Mouse (Mus musculus) Patski (cell line): ENCODE results near the gene Esrp2. TPM values are rescaled to one million over a fixed set of nuclear protein-coding genes. Genes with fewer than 3 reads are reported as not detected.

Experiments used
- ATAC-seq: fragments of 100-300 bp; one replicate; pipeline ENCODE4 v1.8.0; 2021
- CTCF ChIA-PET: fragments of 350-600 bp; sonication (Branson Sonifier 250); formaldehyde crosslinking; loops from one replicate; lab custom pipeline; 2022; ENCODE audit warnings: inconsistent platforms; lab: Charles Lee
- POLR2A ChIA-PET: fragments of 350-600 bp; sonication (Branson Sonifier 250); formaldehyde crosslinking; loops from one replicate; lab custom pipeline; 2022; ENCODE audit warnings: antibody characterized with exemption, inconsistent platforms; lab: Charles Lee
- DNase-seq: peaks from one replicate; pipeline ENCODE4 v3.0.0-alpha.2; 2011; ENCODE audit warnings: low read depth, low spot score
- H3K27me3 ChIP-seq: fragments of 371-371 bp; one replicate; pipeline ENCODE4 v1.5.1; 2021
- CTCF ChIP-seq: fragments of 100-300 bp; IDR thresholded peaks from one replicate; pipeline ENCODE4 v1.5.1; 2021
- in situ Hi-C: fragments of 300-500 bp; cut with MboI; formaldehyde crosslinking; loops from 3 replicates; pipeline ENCODE4 v1.11.1; 2018; ENCODE audit warnings: low pct_unique_long_range_greater_than_20kb, mixed read lengths
- polyA plus RNA-seq: library from polyadenylated mRNA; unstranded; gene quantifications from one replicate; pipeline ENCODE4 v1.2.3, GENCODE M21; 2021

Esrp2 gene
- polyA plus RNA-seq, 1 experiment from 2014 or later: 3.3 TPM

- H3K27me3 ChIP-seq: no peaks in the 10 kb centered on the region
- no peak for TF ChIP-seq CTCF
- CTCF ChIA-PET: interaction anchor here (0.9 to 1.9 kb wide), 5 partner anchors 12 to 29 kb away, joined by 3 to 5 read pairs (median 4); no protein-coding TSS in a partner anchor
- in situ Hi-C loops: no loop called here
- POLR2A ChIA-PET: interaction anchor here (0.6 to 2.1 kb wide), 8 partner anchors 16 to 245 kb away, joined by 3 to 13 read pairs (median 4); partner anchors contain the start of gene Pla2g15
- DNase-seq: no peak
- peak; percentile 41 for ATAC-seq
Observed at GRCm38 (mm10) chr8:106169017-106169933, 32.5 kb upstream of the Esrp2 start.

DNA sequence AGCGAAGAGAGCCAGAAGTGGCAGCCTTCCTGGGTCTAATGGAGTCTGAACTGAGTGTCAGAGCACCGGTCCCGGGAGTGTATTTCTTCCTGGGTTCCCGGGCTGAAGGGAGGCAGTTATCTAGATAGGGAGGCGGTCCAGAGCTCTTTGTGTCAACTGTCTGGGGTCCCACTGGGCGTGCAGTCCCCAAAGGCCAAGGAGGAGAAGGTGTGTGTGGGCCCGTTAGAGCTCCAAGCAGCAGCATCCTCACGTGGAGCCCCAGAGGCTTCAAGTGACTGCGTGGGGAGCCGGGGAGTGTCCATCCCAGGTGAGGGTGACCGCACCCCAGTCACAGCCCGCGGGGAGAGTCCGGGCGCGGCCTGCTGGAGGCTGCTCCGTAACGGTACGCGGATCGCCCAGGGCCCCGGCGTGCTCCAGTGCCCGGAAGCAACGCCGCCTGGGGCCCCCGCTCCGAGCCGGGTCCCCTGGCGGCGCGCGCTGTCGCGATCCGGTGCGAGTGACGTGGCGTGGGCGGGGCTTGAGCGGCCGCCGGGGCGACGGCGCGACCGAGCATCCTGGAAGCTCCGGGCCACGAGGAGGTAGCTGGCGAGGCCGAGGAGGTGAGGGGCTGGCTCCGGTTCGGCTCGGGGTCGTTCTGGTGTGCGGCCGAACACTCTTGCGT lies 31.7 kb upstream of the Esrp2 start, which contains the start of gene Slc7a6:
Gene Slc7a6 (plus strand): TSS at position 502 of the 661 bp plus-strand sequence.
- DNase-seq (no peak), ATAC-seq (peak; percentile 75)
- TF ChIP-seq CTCF: no peak
- ChIA-PET POLR2A (interaction anchor here (0.8 to 2.1 kb wide), 5 partner anchors 17 to 30 kb away, joined by 3 to 13 read pairs (median 4); partner anchors contain the start of gene Pla2g15), CTCF (interaction anchor here (0.9 to 1.7 kb wide), 3 partner anchors 12 to 30 kb away, joined by 3 to 5 read pairs (median 4); no protein-coding TSS in a partner anchor)
- H3K27me3 ChIP-seq: no peaks in the 10 kb centered on the region
- in situ Hi-C loops: no loop called here

DNA sequence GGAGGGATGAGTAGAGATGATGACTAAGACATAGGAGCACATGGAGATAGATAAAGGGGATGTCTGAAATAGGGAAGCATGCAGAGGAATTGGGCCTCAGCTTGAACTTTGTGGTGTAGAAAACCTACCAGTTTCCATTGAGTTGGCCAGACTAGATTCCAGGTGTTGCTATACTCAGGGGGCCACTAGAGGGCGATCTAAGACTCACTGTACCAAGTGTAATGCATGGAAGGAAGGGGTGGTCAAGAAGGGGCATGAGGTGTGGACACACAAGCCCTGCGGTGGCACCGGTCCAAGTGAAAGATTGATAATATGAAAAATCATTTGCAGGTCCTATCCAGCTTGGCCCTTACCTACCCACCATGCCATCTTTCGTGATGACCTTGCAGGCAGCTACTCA lies 28.7 kb upstream of the Esrp2 start:
- in situ Hi-C loops: no loop called here
- POLR2A ChIA-PET: interaction anchor here (1.0 to 2.0 kb wide), 4 partner anchors 15 to 38 kb away, joined by 3 to 13 read pairs (median 3); partner anchors contain the start of gene Pla2g15
- CTCF ChIA-PET: interaction anchor here (0.7 to 6.3 kb wide), 20 partner anchors 8 to 79 kb away, joined by 3 to 116 read pairs (median 6); no protein-coding TSS in a partner anchor
- ATAC-seq: no peak
- no peaks in the 10 kb centered on the region for H3K27me3 ChIP-seq
- no peak for TF ChIP-seq CTCF
- no peak for DNase-seq

- no peak for ATAC-seq
Observed at GRCm38 (mm10) chr8:106163251-106163650, 26.5 kb upstream of the Esrp2 start.

DNA sequence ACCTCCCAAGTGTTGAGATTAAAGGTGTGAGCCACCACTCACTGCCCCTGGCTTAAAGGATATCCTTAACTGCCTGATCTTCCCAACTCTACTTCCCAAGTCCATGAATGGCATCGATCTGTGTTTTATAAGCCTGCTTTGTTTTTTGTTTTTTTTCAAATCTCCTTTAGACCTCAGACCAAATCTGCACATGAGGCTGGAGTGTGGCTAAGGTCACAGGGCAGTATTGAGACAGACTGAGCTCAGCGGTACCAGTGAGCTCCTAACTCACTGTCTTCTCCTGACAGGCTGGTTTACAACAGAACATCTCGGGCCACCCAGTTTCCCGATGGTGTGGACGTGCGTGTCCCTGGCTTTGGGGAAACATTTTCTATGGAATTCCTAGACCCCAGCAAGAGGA lies 23.1 kb upstream of the Esrp2 start:
- no peaks in the 10 kb centered on the region for H3K27me3 ChIP-seq
- no peak for TF ChIP-seq CTCF
- ChIA-PET POLR2A (interaction anchor here (0.7 kb wide), 1 partner anchor 95 kb away, joined by 3 read pairs; no protein-coding TSS in a partner anchor), CTCF (interaction anchor here (1.0 to 1.3 kb wide), 2 partner anchors 16 to 44 kb away, joined by 3 read pairs; no protein-coding TSS in a partner anchor)
- DNase-seq (no peak), ATAC-seq (no peak)
- in situ Hi-C loops: loop anchor here (5.0 kb wide), 1 partner anchor 37 kb away; no protein-coding TSS in a partner anchor

More at GRCm38 (mm10) chr8:106163251-106163650, 26.5 kb upstream of the Esrp2 start:
- ChIA-PET POLR2A (interaction anchor here (0.6 to 2.1 kb wide), 5 partner anchors 11 to 460 kb away, joined by 3 to 8 read pairs (median 4); partner anchors contain the start of gene Pla2g15), CTCF (interaction anchor here (1.1 to 6.3 kb wide), 6 partner anchors 11 to 45 kb away, joined by 3 to 116 read pairs (median 6); no protein-coding TSS in a partner anchor)
- H3K27me3 ChIP-seq: no peaks in the 10 kb centered on the region
- no peak for DNase-seq
- in situ Hi-C loops: no loop called here
- no peak for TF ChIP-seq CTCF

DNA sequence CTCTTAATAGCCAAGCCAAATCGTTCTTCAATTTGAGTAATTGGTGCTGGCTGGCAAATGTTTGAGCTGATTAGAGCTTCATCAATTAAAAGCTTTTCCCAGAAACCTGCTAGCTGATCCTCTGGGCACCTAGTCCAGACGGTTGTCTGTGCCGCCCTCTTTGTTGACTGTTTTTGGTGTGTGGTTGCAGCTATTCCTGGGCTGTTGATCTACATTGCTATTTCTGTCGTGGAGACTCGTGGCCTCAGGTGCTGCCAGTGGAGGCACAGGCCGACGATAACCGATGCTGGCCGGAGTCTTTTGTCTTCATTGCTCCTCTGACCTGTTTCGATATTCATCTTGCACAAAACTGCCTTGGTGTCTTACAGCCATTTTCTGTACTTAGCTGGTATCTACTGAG lies 21.6 kb upstream of the Esrp2 start:
- POLR2A ChIA-PET: interaction anchor here (0.6 kb wide), 1 partner anchor 10 kb away, joined by 3 read pairs; no protein-coding TSS in a partner anchor
- in situ Hi-C loops: loop anchor here (5.0 kb wide), 1 partner anchor 39 kb away; no protein-coding TSS in a partner anchor
- no peak for TF ChIP-seq CTCF

DNA sequence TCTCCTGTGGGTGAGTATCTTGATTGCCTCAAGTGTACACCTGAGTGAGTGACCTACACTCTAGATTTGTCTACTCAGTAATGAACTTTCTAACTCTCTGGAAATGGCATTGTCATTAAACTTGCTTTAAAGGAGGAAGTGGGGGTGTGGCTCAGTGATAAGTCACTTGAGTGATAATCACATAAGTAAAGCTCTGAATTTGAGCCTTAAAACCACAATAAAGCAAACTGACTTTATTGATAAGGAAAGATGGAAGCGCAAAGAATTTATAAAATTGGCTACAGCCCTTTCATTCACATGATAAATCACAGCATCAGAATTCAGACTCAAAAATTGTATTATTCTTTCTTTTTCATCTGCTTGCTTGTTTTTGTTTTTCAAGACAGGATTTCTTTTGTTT lies 20.6 kb upstream of the Esrp2 start:
- CTCF ChIA-PET: interaction anchor here (1.1 to 1.6 kb wide), 2 partner anchors 9 to 12 kb away, joined by 4 read pairs; no protein-coding TSS in a partner anchor
- TF ChIP-seq CTCF: no peak
- no peaks in the 10 kb centered on the region for H3K27me3 ChIP-seq
- in situ Hi-C loops: loop anchor here (5.0 kb wide), 1 partner anchor 40 kb away; no protein-coding TSS in a partner anchor
- ATAC-seq: no peak
- POLR2A ChIA-PET: no interaction called here
- DNase-seq: no peak

More for the DNA sequence above, 21.6 kb upstream of the Esrp2 start:
- CTCF ChIA-PET: interaction anchor here (1.1 to 1.6 kb wide), 2 partner anchors 8 to 13 kb away, joined by 4 read pairs; no protein-coding TSS in a partner anchor
- DNase-seq: no peak
- H3K27me3 ChIP-seq: no peaks in the 10 kb centered on the region
- no peak for ATAC-seq

- no peak for DNase-seq
- no peaks in the 10 kb centered on the region for H3K27me3 ChIP-seq
- no peak for ATAC-seq
- in situ Hi-C loops: no loop called here
- TF ChIP-seq CTCF: no peak
- ChIA-PET POLR2A (interaction anchor here (0.6 to 1.3 kb wide), 3 partner anchors 9 to 19 kb away, joined by 3 to 4 read pairs (median 4); no protein-coding TSS in a partner anchor), CTCF (no interaction called here)
Observed at GRCm38 (mm10) chr8:106152876-106153275, 16.1 kb upstream of the Esrp2 start.

DNA sequence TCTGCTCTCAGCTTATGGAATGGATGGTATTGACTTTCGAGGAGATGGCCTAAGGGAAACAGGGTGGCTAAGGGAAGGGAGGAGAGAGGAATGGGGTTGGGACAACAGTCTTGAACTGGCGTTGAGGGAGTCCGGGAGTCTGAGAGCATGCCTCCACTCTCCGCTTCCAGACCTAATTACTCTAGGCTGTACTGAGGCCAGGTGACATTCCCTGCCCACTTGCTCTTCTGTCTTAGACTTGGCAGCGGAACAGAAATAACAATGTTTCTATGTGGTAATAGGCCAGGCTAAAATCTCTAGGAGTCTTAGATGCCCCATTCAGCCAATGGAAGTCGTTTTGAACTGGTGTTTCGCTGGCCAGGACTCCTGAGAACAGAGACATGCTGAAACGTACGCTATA lies 14.3 kb upstream of the Esrp2 start:
- no peak for DNase-seq
- no peak for TF ChIP-seq CTCF
- no peak for ATAC-seq
- CTCF ChIA-PET: interaction anchor here (1.1 to 1.6 kb wide), 4 partner anchors 13 to 44 kb away, joined by 3 to 8 read pairs (median 3); no protein-coding TSS in a partner anchor
- POLR2A ChIA-PET: interaction anchor here (1.0 to 1.1 kb wide), 2 partner anchors 14 to 61 kb away, joined by 3 read pairs; no protein-coding TSS in a partner anchor
- H3K27me3 ChIP-seq: no peaks in the 10 kb centered on the region
- in situ Hi-C loops: no loop called here
